Mouse (Mus musculus): Measurements from ENCODE around the gene Atf7. TPM values are rescaled to one million over a fixed set of nuclear protein-coding genes. Genes with fewer than 3 reads are reported as not detected.

Gene Atf7
- total and polyA plus RNA-seq, 3 experiments, result 6.7 to 31.9 (median 8.6) TPM

GRCm38 (mm10) chr15:102524892-102525485, 100.3 kb downstream of the Atf7 start, which contains the start of gene Npff:
Gene Npff (minus strand): TSS chr15:102524942.
- Histone ChIP-seq H3K27ac (ENCODE audit: insufficient read depth, low read depth) (no peak within 1 kb of the TSS), H3K27me3 (replicated peaks) (no peaks in the 10 kb centered on the region), H3K4me1 (ENCODE audit: control insufficient read depth in 1 of 2, insufficient read depth in 2 of 2) (peaks cover 0 to 21% of the 10 kb centered on the region in 2 experiments; a peak in 2 of 4 replicates), H3K4me3 (replicated peaks in 1 of 3; ENCODE audit: low read depth in 2 of 3, low read length in 2 of 3, poor library complexity in 1 of 3) (no peak within 1 kb of the TSS), H3K79me2 (replicated peaks; ENCODE audit: control insufficient read depth, extremely low read depth, insufficient read depth, poor library complexity, severe bottlenecking) (no peaks in the 10 kb centered on the region), H3K9me3 (replicated peaks; ENCODE audit: low read length) (no peaks in the 10 kb centered on the region), H3K36me3 (replicated peaks in 1 of 2; ENCODE audit: control insufficient read depth in 1 of 2, insufficient read depth in 1 of 2, low read length in 1 of 2) (peaks cover 48 to 91% of the 10 kb centered on the region in 2 experiments), H3K4me2 (ENCODE audit: insufficient read depth, low read depth, poor library complexity, severe bottlenecking) (no peak within 1 kb of the TSS), H3K9ac (ENCODE audit: insufficient read depth, low read depth) (no peak within 1 kb of the TSS)
- TF ChIP-seq SMC3 (IDR thresholded peaks at IDR 0.05; ENCODE audit: low read depth, low read length) (peak; percentile 88), MXI1 (IDR thresholded peaks at IDR 0.05; ENCODE audit: low read depth, low read length) (no peak), PAX5 (IDR thresholded peaks at IDR 0.05; ENCODE audit: low read length) (no peak), SIN3A (IDR thresholded peaks at IDR 0.05; ENCODE audit: low read length) (0 out of 2 replicates have a peak, but pooled peaks have one; percentile 42), CTCF (conservative IDR thresholded peaks at IDR 0.05 in 1 of 2, IDR thresholded peaks at IDR 0.05 in 1 of 2; ENCODE audit: low read depth in 2 of 2, low read length in 2 of 2) (peak; percentile 96), NELFE (IDR thresholded peaks at IDR 0.05; ENCODE audit: low read depth, low read length) (peak; percentile 37; the same call in 1 of the 2 replicates), RAD21 (IDR thresholded peaks at IDR 0.05; ENCODE audit: low read depth, low read length) (peak; percentile 98), BHLHE40 (IDR thresholded peaks at IDR 0.05; ENCODE audit: low read depth, low read length) (no peak), CHD2 (IDR thresholded peaks at IDR 0.05; ENCODE audit: low read length) (no peak), E2F4 (IDR thresholded peaks at IDR 0.05; ENCODE audit: insufficient replicate concordance, low read depth, low read length) (no peak), TBP (conservative IDR thresholded peaks at IDR 0.05; ENCODE audit: low read depth, low read length) (no peak), POLR2A (IDR thresholded peaks at IDR 0.05; ENCODE audit: low read depth, low read length) (no peak), ETS1 (conservative IDR thresholded peaks at IDR 0.05; ENCODE audit: low read depth, low read length) (no peak), CHD1 (IDR thresholded peaks at IDR 0.05; ENCODE audit: low read depth, low read length) (no peak), POLR2AphosphoS2 (IDR thresholded peaks at IDR 0.05; ENCODE audit: low read depth, low read length) (no peak; the same call in 1 of the 2 replicates), USF2 (conservative IDR thresholded peaks at IDR 0.05; ENCODE audit: low read depth, low read length) (no peak), MEF2A (IDR thresholded peaks at IDR 0.05; ENCODE audit: borderline replicate concordance, low read depth, low read length) (no peak), RCOR1 (conservative IDR thresholded peaks at IDR 0.05; ENCODE audit: low read depth, low read length) (no peak), ELF1 (IDR thresholded peaks at IDR 0.05; ENCODE audit: low read depth, low read length) (no peak), IRF4 (IDR thresholded peaks at IDR 0.05; ENCODE audit: low read depth, low read length) (0 out of 2 replicates have a peak, but pooled peaks have one; percentile 31), GABPA (IDR thresholded peaks at IDR 0.05; ENCODE audit: insufficient replicate concordance, low read depth, low read length) (no peak), ZC3H11A (IDR thresholded peaks at IDR 0.05; ENCODE audit: low read depth, low read length) (0 out of 2 replicates have a peak, but pooled peaks have one; percentile 27), MYC (IDR thresholded peaks at IDR 0.05; ENCODE audit: low read depth, low read length) (no peak), KAT2A (IDR thresholded peaks at IDR 0.05; ENCODE audit: insufficient replicate concordance, low read length) (no peak), TCF12 (IDR thresholded peaks at IDR 0.05; ENCODE audit: low read depth, low read length) (no peak), HCFC1 (IDR thresholded peaks at IDR 0.05; ENCODE audit: low read depth, low read length) (peak; percentile 23; the same call in 1 of the 2 replicates), JUN (IDR thresholded peaks at IDR 0.05; ENCODE audit: insufficient read depth, low read depth, low read length) (no peak), EP300 (IDR thresholded peaks at IDR 0.05; ENCODE audit: low read length) (no peak), MAX (IDR thresholded peaks at IDR 0.05; ENCODE audit: low read length) (no peak), MAZ (IDR thresholded peaks at IDR 0.05; ENCODE audit: low read depth, low read length) (peak; percentile 47; the same call in 1 of the 2 replicates), USF1 (IDR thresholded peaks at IDR 0.05; ENCODE audit: low read depth, low read length) (no peak), MAFK (IDR thresholded peaks at IDR 0.05; ENCODE audit: insufficient replicate concordance, low read length) (no peak), UBTF (IDR thresholded peaks at IDR 0.05; ENCODE audit: low read depth, low read length) (no peak), ZKSCAN1 (IDR thresholded peaks at IDR 0.05; ENCODE audit: borderline replicate concordance, low read depth, low read length) (no peak), NRF1 (IDR thresholded peaks at IDR 0.05; ENCODE audit: low read depth, low read length) (no peak), ZMIZ1 (IDR thresholded peaks at IDR 0.05; ENCODE audit: low read depth, low read length) (no peak), JUND (conservative IDR thresholded peaks at IDR 0.05; ENCODE audit: low read depth, low read length) (no peak), ZNF384 (IDR thresholded peaks at IDR 0.05; ENCODE audit: low read depth, low read length) (no peak)
- in situ Hi-C loops (cut with MboI; ENCODE audit: low pct_ligation_motif_present, low pct_unique_long_range_greater_than_20kb, low sequenced_read_pairs) (no loop called here), dilution Hi-C loops (cut with MboI; ENCODE audit: extremely low pct_ligation_motif_present, extremely low pct_unique_long_range_greater_than_20kb, low sequenced_read_pairs) (no loop called here)
- peak; percentile 85 for DNase-seq (ENCODE audit: extremely low read depth)

All from CH12.LX (cell line).